Mouse (Mus musculus) forebrain, embryonic 16.5 days (tissue): ENCODE results near the gene Birc7. TPM values are rescaled to one million over a fixed set of nuclear protein-coding genes. Genes with fewer than 3 reads are reported as not detected.

Experiments
- ATAC-seq: fragments of 200-750 bp; cut with Nextera tagmentation; 2 replicates; pipeline ENCODE4 v1.8.0; 2017; ENCODE audit warnings: mild to moderate bottlenecking, moderate library complexity
- H3K27ac ChIP-seq: fragments of 300-500 bp; sonication (generic); 2 replicates; pipeline ENCODE4 v1.5.1; 2014; ENCODE audit warnings: low read length, control low read depth
- H3K27me3 ChIP-seq: fragments of 300-500 bp; sonication (generic); replicated peaks from 2 replicates; pipeline ENCODE4 v1.6.1; 2014; ENCODE audit warnings: low read length; ENCODE audit not compliant: control insufficient read depth, insufficient read depth
- H3K36me3 ChIP-seq: fragments of 300-500 bp; sonication (generic); 2 replicates; pipeline ENCODE4 v1.6.1; 2014; ENCODE audit not compliant: control insufficient read depth, insufficient read depth
- H3K4me1 ChIP-seq: fragments of 300-500 bp; sonication (generic); replicated peaks from 2 replicates; pipeline ENCODE4 v1.6.1; 2014; ENCODE audit warnings: low read length; ENCODE audit not compliant: control insufficient read depth, insufficient read depth
- H3K4me2 ChIP-seq: fragments of 300-500 bp; sonication (generic); 2 replicates; pipeline ENCODE4 v1.6.1; 2014; ENCODE audit warnings: mild to moderate bottlenecking, low read length, control low read depth
- H3K4me3 ChIP-seq: fragments of 300-500 bp; sonication (generic); replicated peaks from 2 replicates; pipeline ENCODE4 v1.5.1; 2014; ENCODE audit warnings: mild to moderate bottlenecking, low read length, control low read depth
- H3K9ac ChIP-seq: fragments of 300-500 bp; sonication (generic); replicated peaks from 2 replicates; pipeline ENCODE4 v1.6.1; 2014; ENCODE audit warnings: low read depth, low read length, control low read depth
- H3K9me3 ChIP-seq: fragments of 300-500 bp; sonication (generic); 2 replicates; pipeline ENCODE4 v1.6.1; 2016; ENCODE audit warnings: low read length; ENCODE audit not compliant: control insufficient read depth
- WGBS: fragments of 180-500 bp; shearing (Covaris S2); extraction: QIAGEN DNeasy Blood & Tissue Kit; methylation state at CpG from one replicate; pipeline ENCODE4 v1.1.7; 2014; 5-methylcytosine and 5-hydroxymethylcytosine counted together
- polyA plus RNA-seq: library from polyadenylated mRNA; unstranded; fragments of >200 nt; fragmentation: Nextera tagmentation; extraction: Ambion mirVana; gene quantifications from 2 replicates; pipeline ENCODE4 v1.2.1, GENCODE M21; 2015

Birc7 gene
- polyA plus RNA-seq, 1 experiment from 2014 or later: not detected

DNA sequence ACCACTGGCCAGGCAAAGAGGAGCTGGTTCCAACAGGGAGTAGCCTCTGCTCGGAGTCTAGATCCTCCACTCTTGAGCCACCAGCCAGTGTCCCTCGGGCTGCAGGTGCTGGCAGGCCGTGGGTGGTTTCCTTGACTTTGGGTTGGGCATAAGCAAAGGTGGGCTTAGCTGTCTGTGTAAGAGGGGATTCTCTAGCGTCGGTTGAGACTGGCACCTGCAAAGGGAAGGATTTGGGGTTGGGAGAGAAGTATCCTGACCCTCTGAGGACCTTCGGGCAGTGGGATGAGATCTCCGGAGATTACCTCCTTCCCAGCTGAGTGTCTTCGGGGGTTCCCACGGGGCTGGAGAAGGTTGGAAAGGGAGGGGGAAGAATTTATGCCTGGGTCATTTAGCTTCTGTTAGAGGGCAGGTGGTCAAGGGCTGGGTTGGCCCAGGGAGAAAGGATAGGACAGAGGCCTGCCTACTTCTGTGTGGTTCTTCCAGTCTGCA is 36.9 kb upstream of the Birc7 start:
- Histone ChIP-seq H3K27me3 (peaks cover 6% of the 10 kb centered on the region; the same call in 1 of the 2 replicates), H3K36me3 (no peaks in the 10 kb centered on the region), H3K27ac (peak overlapping the region; percentile 98), H3K9ac (peak overlapping the region; percentile 96), H3K9me3 (no peaks in the 10 kb centered on the region), H3K4me2 (peak overlapping the region; percentile 49), H3K4me1 (peaks cover 47% of the 10 kb centered on the region), H3K4me3 (peak overlapping the region; percentile 79)
- WGBS: 10% methylated on average over 9 of the region's 9 CpGs
- no peak for ATAC-seq

DNA sequence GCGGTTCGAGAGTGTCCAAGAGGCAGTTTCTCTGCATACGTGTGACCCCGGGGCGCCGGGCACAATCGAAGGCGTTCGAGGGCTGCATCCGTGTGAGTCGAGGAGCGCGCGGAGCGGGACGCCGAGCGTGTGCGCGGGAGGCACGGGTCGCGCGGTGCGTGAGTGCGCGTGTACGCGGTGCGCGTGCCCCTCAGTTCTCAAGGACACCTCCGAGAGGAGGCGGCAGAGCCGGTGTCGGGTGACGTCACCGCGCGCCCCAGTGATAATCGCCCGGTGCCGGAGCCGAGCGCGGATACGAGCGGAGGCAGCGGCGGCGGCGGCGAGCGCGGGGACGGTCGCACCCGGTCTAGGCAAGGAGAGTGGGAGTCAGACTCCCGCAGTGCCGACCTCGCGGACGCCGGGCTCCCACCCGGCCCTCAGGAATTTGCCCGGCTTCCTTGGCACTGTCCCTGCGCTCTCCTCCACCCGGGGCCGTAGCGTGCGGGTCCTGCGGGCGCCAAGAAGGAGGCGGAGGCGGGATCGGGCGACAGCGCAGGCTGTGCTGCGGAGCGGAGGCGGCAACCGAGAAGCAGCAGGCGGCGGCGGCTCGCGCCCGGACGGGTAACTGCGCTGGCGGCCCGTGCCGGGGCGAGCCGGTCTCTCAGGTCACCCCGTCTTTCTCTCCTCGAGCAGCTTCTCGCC is 35.8 kb upstream of the Birc7 start:
- Histone ChIP-seq H3K27me3 (peaks cover 6% of the 10 kb centered on the region; the same call in 1 of the 2 replicates), H3K4me3 (peak overlapping the region; percentile 79), H3K4me2 (peak overlapping the region; percentile 49), H3K9me3 (no peaks in the 10 kb centered on the region), H3K36me3 (no peaks in the 10 kb centered on the region), H3K9ac (peak overlapping the region; percentile 96), H3K27ac (peak overlapping the region; percentile 98), H3K4me1 (peaks cover 53% of the 10 kb centered on the region)
- ATAC-seq: peak; percentile 57
- WGBS: under 1% methylated on average over 83 of the region's 97 CpGs

DNA sequence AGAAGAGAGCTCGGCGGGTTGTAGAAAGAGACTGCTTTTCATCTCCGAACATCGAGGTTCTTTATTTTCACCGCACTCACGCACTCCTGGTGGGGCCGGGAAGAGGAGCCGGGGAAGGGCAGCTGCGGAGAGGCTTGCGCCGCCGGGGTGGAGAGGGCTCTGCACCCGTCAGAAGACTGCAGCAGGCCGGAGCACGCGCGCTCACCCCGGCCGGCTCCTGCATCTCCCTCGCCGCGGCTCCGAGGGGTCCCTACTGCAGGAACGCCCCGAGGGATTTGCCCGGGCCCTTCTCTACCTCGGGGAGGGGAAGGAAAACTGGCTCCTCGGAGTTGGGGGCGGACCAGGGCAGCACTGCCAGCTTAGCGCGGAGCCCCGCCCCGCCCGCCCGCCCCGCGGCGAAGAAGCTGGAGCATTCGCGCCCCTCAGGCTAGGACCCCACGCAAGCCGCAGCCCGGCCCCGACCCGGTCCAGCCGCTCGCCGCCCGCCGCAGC is 35.2 kb upstream of the Birc7 start:
- H3K27me3 ChIP-seq: peaks cover 6% of the 10 kb centered on the region; the same call in 1 of the 2 replicates
- peak; percentile 18 for ATAC-seq
- under 1% methylated on average over 50 of the region's 50 CpGs for WGBS

DNA sequence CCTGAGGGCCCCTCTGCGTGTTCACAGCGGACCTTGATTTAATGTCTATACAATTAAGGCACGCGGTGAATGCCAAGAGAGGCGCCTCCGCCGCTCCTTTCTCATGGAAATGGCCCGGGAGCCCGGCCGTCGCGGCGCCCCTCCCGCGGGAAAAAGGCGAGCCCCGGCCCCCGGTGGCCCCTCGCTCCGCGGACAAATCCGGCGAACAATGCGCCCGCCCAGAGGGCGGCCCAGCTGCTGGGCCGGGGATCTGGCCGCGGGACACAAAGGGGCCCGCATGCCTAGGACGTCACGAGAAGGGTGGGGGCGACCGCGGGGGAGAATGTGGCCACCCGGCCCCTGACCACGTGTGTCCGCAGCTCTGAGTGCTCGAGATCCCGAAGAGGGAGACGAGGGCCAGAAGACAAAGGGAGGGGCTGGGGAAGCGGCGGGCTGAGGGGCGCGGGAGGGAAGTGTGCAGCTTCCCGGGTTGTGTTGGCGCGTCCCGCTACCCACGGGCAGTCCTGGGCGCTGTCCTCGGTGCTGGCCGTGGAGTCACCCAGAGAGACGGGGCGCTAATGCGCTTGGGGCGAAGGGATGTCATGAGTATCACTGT is 34.7 kb upstream of the Birc7 start:
- WGBS: under 1% methylated on average over 57 of the region's 57 CpGs
- H3K27me3 ChIP-seq: peaks cover 6% of the 10 kb centered on the region; the same call in 1 of the 2 replicates
- H3K36me3 ChIP-seq: no peaks in the 10 kb centered on the region
- ATAC-seq: peak; percentile 17
- peak overlapping the region; percentile 96 for H3K9ac ChIP-seq
- peaks cover 47% of the 10 kb centered on the region for H3K4me1 ChIP-seq
- no peaks in the 10 kb centered on the region for H3K9me3 ChIP-seq
- peak overlapping the region; percentile 79 for H3K4me3 ChIP-seq
- peak overlapping the region; percentile 49 for H3K4me2 ChIP-seq
- H3K27ac ChIP-seq: peak overlapping the region; percentile 98

More for the DNA sequence above, 35.2 kb upstream of the Birc7 start:
- Histone ChIP-seq H3K4me1 (peaks cover 50% of the 10 kb centered on the region), H3K36me3 (no peaks in the 10 kb centered on the region), H3K4me3 (peak overlapping the region; percentile 79), H3K9ac (peak overlapping the region; percentile 96), H3K27ac (peak overlapping the region; percentile 98), H3K4me2 (peak overlapping the region; percentile 49), H3K9me3 (no peaks in the 10 kb centered on the region)

DNA sequence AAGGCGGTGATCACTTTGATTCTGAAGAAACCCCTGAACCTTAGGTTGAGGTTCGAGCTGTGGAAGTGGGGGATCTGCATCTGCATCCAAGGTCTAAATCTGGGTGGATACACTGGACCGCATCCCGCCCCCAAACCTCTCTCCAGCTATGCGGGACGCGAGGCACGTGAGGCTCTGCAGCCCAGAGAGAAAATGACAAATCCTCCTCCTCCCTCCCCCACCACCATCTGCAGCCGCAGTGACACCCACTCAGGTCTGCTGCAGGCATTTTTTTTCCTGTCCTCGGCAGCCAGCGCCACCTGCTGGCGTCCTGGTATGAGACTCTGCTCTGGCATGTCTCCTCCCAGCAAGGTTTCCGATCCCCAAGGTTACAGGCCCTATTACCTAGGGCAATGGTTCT is 34.1 kb upstream of the Birc7 start:
- H3K9me3 ChIP-seq: no peaks in the 10 kb centered on the region
- peak overlapping the region; percentile 49 for H3K4me2 ChIP-seq
- WGBS: 0% methylated on average over 13 of the region's 13 CpGs
- peaks cover 42% of the 10 kb centered on the region for H3K4me1 ChIP-seq
- peak overlapping the region; percentile 98 for H3K27ac ChIP-seq
- peak; percentile 55 for ATAC-seq
- H3K4me3 ChIP-seq: peak overlapping the region; percentile 79
- H3K27me3 ChIP-seq: peaks cover 6% of the 10 kb centered on the region; the same call in 1 of the 2 replicates
- no peaks in the 10 kb centered on the region for H3K36me3 ChIP-seq
- peak overlapping the region; percentile 96 for H3K9ac ChIP-seq

DNA sequence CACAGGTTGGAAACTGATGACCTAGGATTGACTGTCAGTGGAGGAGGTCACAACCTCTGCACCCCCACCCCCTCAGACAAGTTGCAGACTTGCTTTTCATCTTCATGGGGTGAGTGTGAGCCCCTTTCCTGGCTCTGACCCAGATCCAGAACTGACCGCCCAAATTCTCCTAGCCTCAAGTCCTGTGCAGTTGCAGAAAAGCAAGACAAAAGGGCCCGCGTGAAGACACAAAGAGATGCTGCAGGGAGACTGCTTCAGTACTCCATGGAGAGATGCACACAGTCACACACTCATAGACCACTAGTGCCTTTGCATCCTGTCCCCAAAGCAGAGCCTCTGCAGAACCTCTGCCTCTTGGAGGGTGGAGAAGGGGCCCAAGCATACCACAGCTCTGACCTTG is 33.5 kb upstream of the Birc7 start:
- 54% methylated on average over 3 of the region's 3 CpGs for WGBS
- peaks cover 36% of the 10 kb centered on the region for H3K4me1 ChIP-seq
- H3K9ac ChIP-seq: peak overlapping the region; percentile 50

DNA sequence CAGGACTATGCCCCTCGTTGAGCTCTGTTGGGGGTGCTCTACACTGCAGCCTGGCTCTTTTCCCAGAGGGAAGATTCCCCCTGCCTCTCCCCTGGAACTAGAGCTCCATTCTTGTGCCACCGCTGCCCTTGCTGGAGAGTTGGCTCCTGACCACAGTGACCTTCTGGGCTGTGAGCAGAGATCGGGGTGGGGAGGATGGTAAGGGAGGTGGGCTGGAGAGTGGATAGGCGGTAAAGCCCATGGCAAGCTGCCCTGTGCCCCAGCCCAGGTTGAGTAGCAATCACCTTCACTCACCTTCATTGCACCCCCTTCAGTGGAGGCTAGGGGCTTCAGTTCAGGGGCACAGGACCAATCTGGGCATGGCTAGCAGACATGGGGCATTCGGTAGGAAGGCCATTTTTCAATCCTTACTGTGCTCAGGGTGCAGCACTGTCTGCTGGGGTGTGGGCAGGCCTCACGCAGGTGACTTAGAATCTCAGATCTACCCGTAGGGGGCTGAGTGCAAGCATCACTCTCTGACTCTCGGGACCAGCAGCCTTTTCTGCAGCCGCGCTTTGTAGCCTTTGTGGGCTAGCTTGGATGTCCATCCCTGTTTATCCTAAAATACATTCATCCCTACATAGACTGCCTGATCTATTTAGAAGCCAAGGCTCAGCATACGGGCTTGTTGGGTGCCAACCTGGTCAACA is 32.8 kb upstream of the Birc7 start:
- H3K4me3 ChIP-seq: peak overlapping the region; percentile 79
- peak overlapping the region; percentile 54 for H3K27ac ChIP-seq
- H3K36me3 ChIP-seq: no peaks in the 10 kb centered on the region
- H3K9me3 ChIP-seq: no peaks in the 10 kb centered on the region
- H3K4me2 ChIP-seq: peak overlapping the region; percentile 49
- peak overlapping the region; percentile 50 for H3K9ac ChIP-seq
- 71% methylated on average over 11 of the region's 11 CpGs for WGBS
- no peaks in the 10 kb centered on the region; the same call in 1 of the 2 replicates for H3K27me3 ChIP-seq
- no peak for ATAC-seq
- H3K4me1 ChIP-seq: peaks cover 31% of the 10 kb centered on the region

More for the DNA sequence above, 33.5 kb upstream of the Birc7 start:
- Histone ChIP-seq H3K27ac (peak overlapping the region; percentile 54), H3K27me3 (peaks cover 2% of the 10 kb centered on the region; the same call in 1 of the 2 replicates), H3K4me2 (peak overlapping the region; percentile 49), H3K36me3 (no peaks in the 10 kb centered on the region), H3K4me3 (peak overlapping the region; percentile 79), H3K9me3 (no peaks in the 10 kb centered on the region)
- no peak for ATAC-seq

DNA sequence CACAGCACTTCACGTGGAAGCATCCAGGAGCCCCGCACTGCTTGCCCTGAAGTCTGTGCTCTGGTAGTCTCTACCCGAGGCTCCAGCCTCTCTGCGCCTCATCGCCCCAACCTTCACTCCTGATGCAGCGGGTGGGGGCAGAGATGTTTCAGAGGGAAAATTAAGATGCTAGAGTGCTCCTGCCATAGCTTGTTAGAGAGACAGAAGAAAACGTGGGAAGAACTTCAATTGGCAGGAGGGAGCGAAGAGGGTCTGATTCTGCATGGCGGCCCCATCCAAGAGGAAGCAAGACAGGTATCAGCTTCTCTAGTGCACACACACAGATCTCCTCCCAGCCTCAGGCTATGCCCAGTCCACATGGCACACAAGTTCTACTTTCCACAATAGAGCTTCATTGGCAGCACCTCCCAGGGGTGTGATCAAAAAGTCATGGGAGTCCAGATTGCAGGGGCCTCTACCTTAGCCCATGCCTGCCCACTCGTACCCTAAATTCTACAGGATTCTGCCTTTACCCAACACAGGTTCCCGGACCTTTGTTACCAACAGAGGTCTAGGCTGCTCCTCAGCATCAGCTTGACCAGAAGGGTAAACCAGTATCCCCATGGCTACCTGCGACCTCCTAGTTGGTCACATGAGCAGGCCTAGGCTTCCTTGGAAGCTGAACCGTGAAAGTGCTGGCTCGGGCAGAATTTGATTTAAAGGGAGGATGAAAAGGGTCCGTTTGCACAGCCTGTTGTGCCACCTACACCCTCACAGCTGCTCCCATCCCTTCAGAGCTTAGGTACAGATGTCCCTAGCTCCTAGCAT is 31.8 kb upstream of the Birc7 start:
- WGBS: 65% methylated on average over 15 of the region's 15 CpGs
- H3K4me1 ChIP-seq: peaks cover 25% of the 10 kb centered on the region
- H3K4me2 ChIP-seq: peak overlapping the region; percentile 49; the same call in 1 of the 2 replicates
- 0 out of 2 replicates have a peak overlapping the region, but pooled peaks have one; percentile 5 for H3K9ac ChIP-seq
- H3K9me3 ChIP-seq: no peaks in the 10 kb centered on the region
- ATAC-seq: no peak
- no peaks in the 10 kb centered on the region for H3K36me3 ChIP-seq
- no peak overlapping the region for H3K4me3 ChIP-seq
- no peaks in the 10 kb centered on the region; the same call in 1 of the 2 replicates for H3K27me3 ChIP-seq
- H3K27ac ChIP-seq: peak overlapping the region; percentile 53
